Mouse (Mus musculus) lung, embryonic 14.5 days (tissue): Measurements from ENCODE around the gene Cry2. TPM values are rescaled to one million over a fixed set of nuclear protein-coding genes. Genes with fewer than 3 reads are reported as not detected.
"Not testable (repeated sequence)": the region's sequence is repeated elsewhere in the genome, so short reads cannot be mapped to it uniquely, and the experiment has no call there.

Experiments used
- ATAC-seq: fragments of 200-750 bp; cut with Nextera tagmentation; 2 replicates; pipeline ENCODE4 v1.8.0; 2017; ENCODE audit warnings: mild to moderate bottlenecking, moderate TSS enrichment, moderate library complexity; ENCODE audit not compliant: insufficient read depth
- DNase-seq: peaks from one replicate; pipeline ENCODE4 v3.0.0-alpha.2; 2015
- H3K27ac ChIP-seq: fragments of 300-500 bp; sonication (generic); 2 replicates; pipeline ENCODE4 v1.5.1; 2014; ENCODE audit warnings: low read depth, mild to moderate bottlenecking, moderate library complexity
- H3K27me3 ChIP-seq: fragments of 300-500 bp; sonication (generic); 2 replicates; pipeline ENCODE4 v1.6.1; 2014; ENCODE audit warnings: low read length, control low read depth; ENCODE audit not compliant: insufficient read depth
- H3K36me3 ChIP-seq: fragments of 300-500 bp; sonication (generic); 2 replicates; pipeline ENCODE4 v1.6.1; 2014; ENCODE audit warnings: control low read depth; ENCODE audit not compliant: insufficient read depth
- H3K4me1 ChIP-seq: fragments of 300-500 bp; sonication (generic); 2 replicates; pipeline ENCODE4 v1.6.1; 2014; ENCODE audit warnings: antibody characterized with exemption, control low read depth; ENCODE audit not compliant: insufficient read depth
- H3K4me2 ChIP-seq: fragments of 300-500 bp; sonication (generic); 2 replicates; pipeline ENCODE4 v1.6.1; 2014; ENCODE audit warnings: mild to moderate bottlenecking
- H3K4me3 ChIP-seq: fragments of 300-500 bp; sonication (generic); 2 replicates; pipeline ENCODE4 v1.5.1; 2014; ENCODE audit warnings: low read depth, low read length
- H3K9ac ChIP-seq: fragments of 300-500 bp; sonication (generic); 2 replicates; pipeline ENCODE4 v1.6.1; 2014
- H3K9me3 ChIP-seq: fragments of 300-500 bp; sonication (generic); 2 replicates; pipeline ENCODE4 v1.6.1; 2016; ENCODE audit warnings: low read depth, low read length, control low read depth
- CTCF ChIP-seq: IDR thresholded peaks from 2 replicates; pipeline ENCODE4 v1.5.1; 2016; ENCODE audit warnings: antibody characterized with exemption, low read depth
- WGBS: fragments of 180-500 bp; shearing (Covaris S2); extraction: QIAGEN DNeasy Blood & Tissue Kit; methylation state at CpG from one replicate; pipeline ENCODE4 v1.1.7; 2014; 5-methylcytosine and 5-hydroxymethylcytosine counted together
- polyA plus RNA-seq: library from polyadenylated mRNA; unstranded; fragments of >200 nt; fragmentation: Nextera tagmentation; extraction: Ambion mirVana; gene quantifications from 2 replicates; pipeline ENCODE4 v1.2.1, GENCODE M21; 2014

Gene Cry2
- polyA plus RNA-seq = 19.9 and 22.0 TPM in 2 replicates

GRCm38 (mm10) chr2:92433578-92434374, at the start of gene Cry2:
TSS of gene Cry2 (minus strand) at chr2:92434043.
- Histone ChIP-seq H3K36me3 (no peaks in the 10 kb centered on the region), H3K4me3 (peak within 1 kb of the TSS; percentile 85), H3K27ac (peak within 1 kb of the TSS; percentile 55), H3K9me3 (no peaks in the 10 kb centered on the region), H3K4me2 (peak within 1 kb of the TSS; percentile 83), H3K4me1 (peaks cover 26% of the 10 kb centered on the region), H3K27me3 (no peaks in the 10 kb centered on the region), H3K9ac (peak within 1 kb of the TSS; percentile 80)
- ATAC-seq = peak; percentile 98
- DNase-seq = peak; percentile 99
- no peak for TF ChIP-seq CTCF
- WGBS = under 1% methylated on average over 72 of the region's 76 CpGs

DNA sequence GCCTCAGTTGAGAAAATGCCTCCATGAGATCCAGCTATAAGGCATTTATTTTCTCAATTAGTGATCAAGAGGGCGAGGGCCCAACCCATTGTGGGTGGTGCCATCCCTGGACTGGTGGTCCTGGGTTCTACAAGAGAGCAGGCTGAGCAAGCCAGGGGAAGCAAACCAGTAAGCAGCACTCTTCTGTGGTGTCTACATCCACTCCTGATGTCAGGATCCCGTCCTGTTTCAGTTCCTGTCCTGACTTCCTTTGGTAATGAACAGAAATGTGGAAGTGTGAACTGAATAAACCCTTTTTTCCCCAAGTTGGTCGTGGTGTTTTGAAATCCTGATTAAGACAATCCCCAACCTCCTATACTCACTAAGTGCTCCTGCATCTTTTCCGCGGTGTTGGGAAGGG, 49.7 kb upstream of the Cry2 start:
- no peaks in the 10 kb centered on the region for H3K36me3 ChIP-seq
- H3K4me2 ChIP-seq = no peak overlapping the region
- H3K27ac ChIP-seq = no peak overlapping the region
- ATAC-seq (no peak), DNase-seq (no peak)
- no peak overlapping the region for H3K4me3 ChIP-seq
- H3K9me3 ChIP-seq = no peaks in the 10 kb centered on the region
- no peaks in the 10 kb centered on the region for H3K4me1 ChIP-seq
- TF ChIP-seq CTCF = no peak
- peaks cover 20% of the 10 kb centered on the region for H3K27me3 ChIP-seq
- H3K9ac ChIP-seq = no peak overlapping the region
- WGBS = 36% methylated on average over 5 of the region's 5 CpGs

DNA sequence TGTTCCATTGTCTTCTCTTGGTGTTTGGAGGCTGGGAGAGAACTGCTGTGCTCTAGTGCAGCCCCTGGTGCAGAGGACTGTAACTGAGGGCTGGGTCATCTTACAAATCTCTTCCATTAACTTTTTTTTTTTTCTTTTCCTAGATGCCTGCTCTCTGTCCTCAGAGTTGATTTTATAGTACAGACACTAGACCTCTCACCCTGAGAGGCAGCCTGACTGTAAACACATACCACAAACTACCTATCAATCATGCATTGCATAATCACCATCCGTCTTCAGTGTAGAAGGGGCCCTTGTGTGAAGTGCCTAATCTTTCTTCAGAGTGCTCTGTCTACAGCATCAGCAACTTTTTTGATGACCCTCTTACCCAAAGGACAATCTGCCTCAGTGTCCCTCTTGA, 48.7 kb upstream of the Cry2 start:
- Histone ChIP-seq H3K9me3 (no peaks in the 10 kb centered on the region), H3K4me2 (no peak overlapping the region), H3K4me1 (no peaks in the 10 kb centered on the region), H3K9ac (no peak overlapping the region), H3K4me3 (no peak overlapping the region), H3K27me3 (peaks cover 20% of the 10 kb centered on the region), H3K27ac (no peak overlapping the region), H3K36me3 (no peaks in the 10 kb centered on the region)
- 0 out of 2 replicates have a peak, but pooled peaks have one; percentile 9 for TF ChIP-seq CTCF
- WGBS = 24% methylated on average over 1 of the region's 1 CpGs
- DNase-seq (peak; percentile 45), ATAC-seq (no peak)

DNA sequence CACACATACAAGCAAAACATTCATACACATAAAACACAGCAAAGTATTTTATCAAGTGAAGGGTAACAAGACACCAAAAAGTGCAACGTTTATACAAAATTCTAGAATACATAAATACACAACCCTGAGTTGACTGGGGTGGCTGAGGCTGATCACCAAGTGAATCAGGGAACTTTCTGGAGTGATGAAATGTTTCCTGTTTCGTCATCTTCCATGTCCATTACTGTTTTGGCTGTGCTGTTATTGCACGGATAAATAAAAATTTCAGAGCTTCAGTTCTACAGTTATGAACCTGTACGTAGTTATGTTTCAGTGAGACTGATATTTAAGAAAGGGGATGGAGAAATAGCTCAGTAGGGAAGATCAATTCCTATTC, 44.5 kb upstream of the Cry2 start:
- no peaks in the 10 kb centered on the region for H3K27me3 ChIP-seq
- no peaks in the 10 kb centered on the region for H3K36me3 ChIP-seq
- H3K27ac ChIP-seq = no peak overlapping the region
- no peak overlapping the region for H3K9ac ChIP-seq
- 58% methylated on average over 4 of the region's 4 CpGs for WGBS
- no peak overlapping the region for H3K4me2 ChIP-seq
- no peak for TF ChIP-seq CTCF
- ATAC-seq (no peak), DNase-seq (no peak)
- H3K4me3 ChIP-seq = no peak overlapping the region
- H3K4me1 ChIP-seq = no peaks in the 10 kb centered on the region
- H3K9me3 ChIP-seq = no peaks in the 10 kb centered on the region

DNA sequence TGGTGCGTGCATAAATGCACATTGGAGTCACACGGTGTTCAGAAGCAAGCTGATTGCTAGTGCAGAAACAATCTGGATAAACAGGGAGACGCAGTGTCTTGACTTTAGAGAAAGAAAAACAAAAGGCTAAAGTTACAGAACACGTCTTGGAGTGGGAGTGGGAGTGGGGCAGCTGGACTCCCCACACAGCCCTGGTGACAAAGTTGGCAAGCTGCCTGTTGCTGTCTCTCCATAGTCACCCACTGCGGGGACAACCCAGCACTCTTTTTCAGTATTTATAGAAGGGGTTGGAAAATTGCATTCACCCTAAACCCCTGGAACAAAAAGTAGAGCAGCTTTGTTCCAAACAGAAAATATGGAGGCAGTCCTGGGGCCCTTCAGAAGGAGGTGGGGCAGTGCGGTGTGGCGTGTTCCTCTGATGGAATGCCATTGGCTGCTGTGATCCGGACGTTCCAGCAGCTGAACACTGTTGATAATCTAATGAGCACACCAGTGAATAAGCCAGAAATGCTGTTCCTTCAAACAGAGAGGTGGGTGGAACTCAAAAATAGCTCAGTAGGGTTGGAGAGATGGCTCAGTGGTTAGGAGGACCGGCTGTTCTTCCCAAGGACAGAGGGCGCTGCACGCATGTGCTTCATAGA, 43.9 kb upstream of the Cry2 start:
- H3K4me2 ChIP-seq = no peak overlapping the region
- TF ChIP-seq CTCF = no peak
- ATAC-seq (peak; percentile 77), DNase-seq (peak; percentile 48)
- 56% methylated on average over 12 of the region's 12 CpGs for WGBS
- no peaks in the 10 kb centered on the region for H3K36me3 ChIP-seq
- H3K27me3 ChIP-seq = no peaks in the 10 kb centered on the region
- H3K4me3 ChIP-seq = no peak overlapping the region
- no peak overlapping the region; the same call in 1 of the 2 replicates for H3K27ac ChIP-seq
- no peak overlapping the region for H3K9ac ChIP-seq
- no peaks in the 10 kb centered on the region for H3K4me1 ChIP-seq
- H3K9me3 ChIP-seq = no peaks in the 10 kb centered on the region

- not testable (repeated sequence) for H3K9me3 ChIP-seq, H3K9ac ChIP-seq, ATAC-seq
Measured at GRCm38 (mm10) chr2:92476580-92476979, 42.7 kb upstream of the Cry2 start.

GRCm38 (mm10) chr2:92475711-92476110, 41.9 kb upstream of the Cry2 start:
- WGBS = 76% methylated on average over 2 of the region's 2 CpGs
- DNase-seq (no peak), ATAC-seq (no peak)
- H3K27ac ChIP-seq = no peak overlapping the region
- no peaks in the 10 kb centered on the region for H3K27me3 ChIP-seq
- H3K9ac ChIP-seq = no peak overlapping the region
- no peaks in the 10 kb centered on the region for H3K9me3 ChIP-seq
- H3K4me2 ChIP-seq = no peak overlapping the region
- no peak for TF ChIP-seq CTCF
- H3K36me3 ChIP-seq = no peaks in the 10 kb centered on the region
- H3K4me3 ChIP-seq = no peak overlapping the region
- H3K4me1 ChIP-seq = no peaks in the 10 kb centered on the region

More at GRCm38 (mm10) chr2:92476580-92476979, 42.7 kb upstream of the Cry2 start:
- not testable (repeated sequence) for H3K4me1 ChIP-seq, H3K36me3 ChIP-seq, H3K27me3 ChIP-seq, H3K4me3 ChIP-seq, DNase-seq, H3K27ac ChIP-seq, H3K4me2 ChIP-seq
- WGBS = 85% methylated on average over 7 of the region's 7 CpGs
